Mouse (Mus musculus) embryo, embryonic 9.5 days (tissue): ENCODE results near the gene Cdh4.

ENCODE experiments used
- DNase-seq: peaks from one replicate; pipeline ENCODE4 v3.0.0-alpha.2; 2017; ENCODE audit errors: extremely low spot score

The Cdh4 gene

GRCm38 (mm10) chr2:179664171-179664608, 222.0 kb downstream of the Cdh4 start:
- DNase-seq, result no peak

GRCm38 (mm10) chr2:179670689-179671088, 228.5 kb downstream of the Cdh4 start:
- no peak for DNase-seq

- no peak for DNase-seq
Measured at GRCm38 (mm10) chr2:179679866-179680265, 237.6 kb downstream of the Cdh4 start.

GRCm38 (mm10) chr2:179681386-179681785, 239.2 kb downstream of the Cdh4 start:
- peak; percentile 45 for DNase-seq

- DNase-seq, result no peak
Measured at GRCm38 (mm10) chr2:179687243-179687681, 245.0 kb downstream of the Cdh4 start.

- DNase-seq, result no peak
Measured at GRCm38 (mm10) chr2:179688976-179689375, 246.7 kb downstream of the Cdh4 start.

GRCm38 (mm10) chr2:179689761-179690160, 247.5 kb downstream of the Cdh4 start:
- no peak for DNase-seq

- DNase-seq, result no peak
Measured at GRCm38 (mm10) chr2:179690571-179690970, 248.3 kb downstream of the Cdh4 start.

- no peak for DNase-seq
Measured at GRCm38 (mm10) chr2:179694936-179695335, 252.7 kb downstream of the Cdh4 start.

GRCm38 (mm10) chr2:179697601-179698000, 255.4 kb downstream of the Cdh4 start:
- DNase-seq, result no peak

GRCm38 (mm10) chr2:179698196-179698985, 256.2 kb downstream of the Cdh4 start:
- peak; percentile 47 for DNase-seq

- no peak for DNase-seq
Measured at GRCm38 (mm10) chr2:179705043-179705442, 262.8 kb downstream of the Cdh4 start.

- no peak for DNase-seq
Measured at GRCm38 (mm10) chr2:179705461-179705860, 263.2 kb downstream of the Cdh4 start.

- no peak for DNase-seq
Measured at GRCm38 (mm10) chr2:179706616-179707015, 264.4 kb downstream of the Cdh4 start.

GRCm38 (mm10) chr2:179709111-179709510, 266.9 kb downstream of the Cdh4 start:
- DNase-seq, result no peak

- no peak for DNase-seq
Measured at GRCm38 (mm10) chr2:179712690-179713089, 270.5 kb downstream of the Cdh4 start.

GRCm38 (mm10) chr2:179713326-179713725, 271.1 kb downstream of the Cdh4 start:
- no peak for DNase-seq

GRCm38 (mm10) chr2:179714145-179714544, 271.9 kb downstream of the Cdh4 start:
- no peak for DNase-seq

- no peak for DNase-seq
Measured at GRCm38 (mm10) chr2:179715375-179715774, 273.1 kb downstream of the Cdh4 start.

GRCm38 (mm10) chr2:179720366-179720765, 278.1 kb downstream of the Cdh4 start:
- DNase-seq, result no peak

- DNase-seq, result no peak
Measured at GRCm38 (mm10) chr2:179721534-179722516, 279.6 kb downstream of the Cdh4 start.

- DNase-seq, result no peak
Measured at GRCm38 (mm10) chr2:179722776-179723386, 280.6 kb downstream of the Cdh4 start.
